Mouse (Mus musculus) bone marrow macrophage, adult 2 months (primary cell): ENCODE data around the gene Trim56. TPM values are rescaled to one million over a fixed set of nuclear protein-coding genes. Genes with fewer than 3 reads are reported as not detected.
"Not testable (repeated sequence)": the region's sequence is repeated elsewhere in the genome, so short reads cannot be mapped to it uniquely, and the experiment has no call there.

Experiments used
- H3K27ac ChIP-seq: 2 replicates; pipeline ENCODE4 v1.5.1; 2012; ENCODE audit warnings: low read depth, low read length; ENCODE audit not compliant: insufficient read depth
- H3K4me1 ChIP-seq: 2 replicates; pipeline ENCODE4 v1.6.1; 2012; ENCODE audit warnings: low read length; ENCODE audit not compliant: control insufficient read depth, insufficient read depth
- H3K4me3 ChIP-seq: 2 replicates; pipeline ENCODE4 v1.5.1; 2012; ENCODE audit warnings: mild to moderate bottlenecking, low read length, moderate library complexity; ENCODE audit not compliant: insufficient read depth
- CTCF ChIP-seq: IDR thresholded peaks from 2 replicates; pipeline ENCODE4 v1.5.1; 2012; ENCODE audit warnings: low read depth, mild to moderate bottlenecking, low read length, moderate library complexity
- POLR2A ChIP-seq: IDR thresholded peaks from 2 replicates; pipeline ENCODE4 v1.6.1; 2012; ENCODE audit warnings: mild to moderate bottlenecking, low read depth, low read length, borderline replicate concordance
- polyA plus RNA-seq: library from polyadenylated mRNA; stranded (reverse); fragments of >200 nt; gene quantifications from 2 replicates; pipeline ENCODE4 v1.2.4, GENCODE M21; 2012; ENCODE audit not compliant: missing spikeins, insufficient read depth, insufficient read length

The Trim56 gene
- polyA plus RNA-seq = 14.9 and 18.9 TPM in 2 replicates

DNA sequence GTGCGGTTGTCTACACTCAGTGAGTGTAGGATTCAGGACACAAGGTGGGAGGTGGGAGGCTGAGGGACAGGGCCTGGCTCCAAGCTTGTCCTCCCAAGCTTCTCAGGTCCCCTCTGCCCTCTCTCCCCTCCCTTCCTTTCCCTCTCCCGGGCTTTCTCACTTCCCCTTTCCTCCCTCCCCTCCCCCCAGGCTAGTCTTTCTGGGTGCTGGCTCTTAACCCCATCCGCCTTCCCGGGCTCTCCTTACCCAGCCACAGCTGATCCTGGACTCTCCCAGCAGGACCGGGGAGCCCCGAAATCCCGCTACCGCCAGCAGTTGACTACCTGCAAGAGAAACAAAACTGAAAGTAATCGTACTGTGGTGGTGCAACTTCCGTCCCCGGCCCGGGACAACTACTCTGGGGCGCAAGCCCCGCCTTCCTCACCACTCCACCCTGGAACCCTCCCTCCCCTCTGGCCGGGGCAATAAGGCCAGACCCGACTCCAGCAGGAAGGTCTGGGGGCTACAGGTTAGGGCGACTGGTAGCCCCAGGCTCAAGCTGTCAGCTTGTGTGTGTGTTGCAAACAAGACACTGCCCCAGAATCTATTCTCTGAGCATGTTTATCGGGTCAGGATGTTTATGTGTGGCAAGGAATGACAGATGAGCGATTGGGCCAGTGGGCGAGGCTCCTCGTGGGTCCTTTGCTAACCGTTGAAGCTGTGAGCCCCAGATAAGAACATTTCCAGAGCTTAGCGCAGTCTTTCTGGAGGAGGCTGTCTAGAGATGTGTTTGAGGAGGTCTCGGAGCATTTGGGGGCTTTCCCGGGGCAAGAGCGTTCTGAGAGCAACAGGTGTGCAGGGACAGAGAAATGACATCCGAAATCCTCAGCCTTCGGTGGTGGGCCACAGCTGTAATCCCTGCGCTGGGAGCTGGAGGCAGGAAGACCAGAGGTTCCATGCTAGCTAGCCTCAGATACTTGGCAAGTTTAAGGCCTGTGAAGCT lies at the start of gene Trim56:
Trim56 (minus strand) TSS at position 344 of the 982 bp plus-strand sequence.
- Histone ChIP-seq H3K4me1 (peaks cover 8% of the 10 kb centered on the region), H3K4me3 (peak within 1 kb of the TSS; percentile 67), H3K27ac (peak within 1 kb of the TSS; percentile 63)
- TF ChIP-seq CTCF (no peak), POLR2A (no peak)

DNA sequence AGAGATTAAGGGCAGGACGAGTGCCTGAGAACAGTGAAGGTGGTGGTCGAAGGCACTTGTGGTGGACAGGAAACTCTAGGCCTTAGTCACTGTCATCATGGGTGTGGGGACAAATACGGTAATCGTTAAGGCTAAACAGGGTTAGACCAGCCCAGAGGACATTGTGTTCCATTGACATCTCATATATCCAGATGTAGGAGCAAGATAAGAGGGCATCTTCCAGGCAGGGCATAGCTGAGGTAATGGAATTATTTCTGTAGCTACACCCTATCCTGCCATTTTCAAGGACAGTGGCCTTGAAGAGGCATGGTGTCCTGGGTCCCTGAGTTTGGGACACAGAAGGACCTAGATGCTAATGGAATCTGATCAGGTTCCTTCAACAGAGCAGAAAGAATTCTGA lies 45.8 kb upstream of the Trim56 start:
- no peak overlapping the region for H3K27ac ChIP-seq
- no peak for TF ChIP-seq CTCF
- no peak for TF ChIP-seq POLR2A
- no peak overlapping the region for H3K4me3 ChIP-seq
- H3K4me1 ChIP-seq = no peaks in the 10 kb centered on the region

DNA sequence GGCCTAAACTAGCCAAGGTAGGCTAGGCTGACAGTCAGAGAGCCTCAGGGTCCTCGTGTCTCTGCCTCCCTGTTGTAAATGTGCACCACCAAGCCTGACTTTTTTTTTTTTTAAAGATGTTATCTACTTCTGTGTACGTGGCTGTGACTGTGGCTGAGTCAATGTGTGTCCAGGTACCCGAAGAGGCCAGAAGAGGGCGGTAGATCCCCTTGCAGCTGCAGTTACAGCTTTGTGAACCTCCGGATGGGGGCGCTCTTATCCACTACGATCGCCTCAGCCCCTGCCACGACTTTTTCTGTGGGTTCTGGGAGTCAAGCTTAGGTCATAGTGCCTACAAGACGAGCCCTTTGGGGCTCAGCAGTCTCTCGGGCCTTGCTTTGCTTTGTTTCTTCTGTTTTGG lies 43.5 kb upstream of the Trim56 start:
- Histone ChIP-seq H3K4me3 (no peak overlapping the region), H3K4me1 (no peaks in the 10 kb centered on the region), H3K27ac (no peak overlapping the region)
- TF ChIP-seq CTCF = peak; percentile 97
- no peak for TF ChIP-seq POLR2A

DNA sequence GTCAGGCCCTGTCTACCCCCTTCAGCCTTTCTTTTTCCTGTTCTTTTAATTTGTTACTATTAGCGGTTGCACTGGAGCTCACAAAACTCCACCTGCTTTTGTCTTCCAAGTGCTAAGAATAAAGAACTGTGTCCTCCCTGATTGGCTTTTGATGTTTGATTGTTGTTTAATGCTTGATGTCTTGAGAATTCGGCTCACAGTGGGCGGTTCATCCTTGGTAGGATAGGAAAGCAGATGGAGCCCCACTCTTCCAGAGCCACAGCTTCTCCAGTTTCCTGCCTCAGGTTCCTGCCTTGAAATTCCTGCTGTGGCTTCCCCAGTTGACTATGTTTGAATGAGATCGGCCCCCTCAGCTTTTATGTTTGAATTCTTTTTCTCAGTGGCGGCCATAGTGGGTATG lies 37.3 kb upstream of the Trim56 start:
- no peaks in the 10 kb centered on the region for H3K4me1 ChIP-seq
- H3K27ac ChIP-seq = no peak overlapping the region
- TF ChIP-seq CTCF (no peak), POLR2A (no peak)
- no peak overlapping the region for H3K4me3 ChIP-seq

DNA sequence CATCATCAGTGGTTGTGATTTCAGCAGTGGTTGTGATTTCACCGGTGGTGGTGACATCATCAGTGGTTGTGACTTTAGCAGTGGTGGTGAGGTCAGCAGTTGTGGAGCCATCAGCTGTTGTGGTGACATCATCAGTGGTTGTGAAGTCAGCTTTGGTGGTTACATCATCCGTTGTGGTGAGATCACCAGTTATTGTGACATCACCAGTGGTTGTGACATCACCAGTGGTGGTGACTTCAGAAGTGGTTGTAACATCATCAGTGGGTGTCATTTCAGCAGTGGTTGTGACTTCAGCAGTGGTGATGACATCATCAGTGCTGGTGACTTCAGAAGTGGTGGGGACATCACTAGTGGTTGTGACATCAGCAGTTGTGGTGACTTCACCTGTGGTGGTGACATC lies 36.6 kb upstream of the Trim56 start:
- H3K4me3 ChIP-seq = no peak overlapping the region
- TF ChIP-seq CTCF = no peak
- TF ChIP-seq POLR2A = no peak
- H3K27ac ChIP-seq = no peak overlapping the region
- H3K4me1 ChIP-seq = no peaks in the 10 kb centered on the region

DNA sequence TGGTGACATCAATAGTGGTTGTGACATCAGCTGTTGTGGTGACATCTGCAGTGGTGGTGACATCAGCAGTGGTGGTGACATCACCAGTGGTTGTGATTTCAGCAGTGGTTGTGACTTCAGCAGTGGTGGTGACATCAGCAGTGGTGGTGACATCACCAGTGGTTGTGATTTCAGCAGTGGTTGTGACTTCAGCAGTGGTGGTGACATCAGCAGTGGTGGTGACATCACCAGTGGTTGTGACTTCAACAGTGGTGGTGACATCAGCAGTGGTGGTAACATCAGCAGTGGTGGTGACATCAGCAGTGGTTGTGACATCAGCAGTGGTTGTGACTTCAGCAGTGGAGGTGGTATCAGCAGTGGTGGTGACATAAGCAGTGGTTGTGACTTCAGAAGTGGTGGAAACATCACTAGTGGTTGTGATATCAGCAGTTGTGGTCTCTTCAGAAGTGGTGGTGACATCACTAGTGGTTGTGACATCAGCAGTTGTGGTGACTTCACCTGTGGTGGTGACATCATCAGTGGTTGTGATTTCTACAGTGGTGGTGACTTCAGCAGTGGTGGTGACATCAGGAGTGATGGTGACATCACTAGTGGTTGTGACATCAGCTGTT lies 33.4 kb upstream of the Trim56 start, which contains the start of gene Muc3:
Muc3 (minus strand) TSS at position 51 of the 611 bp plus-strand sequence.
- not testable (repeated sequence) for H3K27ac ChIP-seq, H3K4me3 ChIP-seq, H3K4me1 ChIP-seq

DNA sequence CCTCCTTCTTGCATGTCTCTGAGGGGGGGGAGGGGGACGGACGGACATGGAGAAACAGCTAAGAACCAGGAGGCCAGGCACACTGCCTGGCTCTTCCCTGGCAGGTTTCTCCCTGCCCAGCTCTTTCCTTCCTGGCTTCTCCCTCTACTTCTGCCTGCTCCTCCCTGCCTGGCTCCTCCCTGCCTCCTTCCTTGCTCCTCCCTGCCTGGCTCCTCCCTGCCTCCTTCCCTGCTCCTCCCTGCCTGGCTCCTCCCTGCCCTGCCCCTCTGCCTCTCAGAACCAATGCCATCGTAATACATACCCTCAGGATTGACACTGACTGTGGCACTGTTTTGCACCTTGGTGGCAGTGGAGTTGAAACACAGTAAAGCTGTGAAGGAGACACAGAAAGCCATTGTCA lies 24.8 kb upstream of the Trim56 start:
- H3K27ac ChIP-seq = no peak overlapping the region
- H3K4me1 ChIP-seq = no peaks in the 10 kb centered on the region
- TF ChIP-seq CTCF (no peak), POLR2A (no peak)
- no peak overlapping the region for H3K4me3 ChIP-seq

DNA sequence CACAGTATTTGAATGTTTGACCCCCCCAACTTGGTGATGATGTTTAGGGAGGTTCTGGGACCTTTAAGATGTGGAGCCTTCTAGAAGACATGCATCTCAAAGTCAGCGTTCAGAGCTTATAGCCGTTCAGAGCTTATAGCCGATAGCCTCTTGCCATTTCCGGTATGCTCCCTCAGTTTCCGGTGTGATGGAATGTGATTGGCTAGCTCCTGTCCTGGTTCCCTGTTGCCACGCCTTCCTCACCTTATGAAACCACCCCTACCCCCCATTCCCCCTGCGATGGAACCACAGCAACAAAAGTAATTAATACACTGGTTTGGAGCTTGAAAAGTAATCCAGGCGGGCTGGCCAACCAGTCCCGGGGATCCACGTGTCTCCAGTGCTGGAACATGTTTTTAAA lies 23.0 kb upstream of the Trim56 start:
- Histone ChIP-seq H3K27ac (no peak overlapping the region), H3K4me3 (no peak overlapping the region), H3K4me1 (no peaks in the 10 kb centered on the region)
- TF ChIP-seq POLR2A (no peak), CTCF (no peak)

DNA sequence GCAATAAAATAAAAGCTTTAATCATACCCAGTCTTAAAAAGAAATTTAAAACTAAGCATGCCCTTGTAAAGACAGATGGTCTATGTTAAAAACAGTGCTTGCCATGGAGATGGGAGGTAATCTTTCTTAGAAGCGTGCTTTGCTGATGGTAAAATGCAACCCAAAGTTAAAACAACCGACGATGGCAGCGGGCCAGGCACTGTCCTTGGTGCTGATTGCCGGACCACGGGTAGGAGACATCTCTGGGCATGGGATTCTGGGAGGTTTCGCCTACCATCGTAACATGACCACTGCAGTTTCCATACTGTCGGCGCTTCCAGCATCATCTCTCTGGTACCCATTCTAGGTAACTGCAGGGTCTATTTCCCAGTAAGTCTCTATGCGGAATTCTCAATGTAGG lies 18.9 kb upstream of the Trim56 start:
- Histone ChIP-seq H3K27ac (no peak overlapping the region), H3K4me1 (no peaks in the 10 kb centered on the region), H3K4me3 (no peak overlapping the region)
- TF ChIP-seq POLR2A = no peak
- no peak for TF ChIP-seq CTCF

DNA sequence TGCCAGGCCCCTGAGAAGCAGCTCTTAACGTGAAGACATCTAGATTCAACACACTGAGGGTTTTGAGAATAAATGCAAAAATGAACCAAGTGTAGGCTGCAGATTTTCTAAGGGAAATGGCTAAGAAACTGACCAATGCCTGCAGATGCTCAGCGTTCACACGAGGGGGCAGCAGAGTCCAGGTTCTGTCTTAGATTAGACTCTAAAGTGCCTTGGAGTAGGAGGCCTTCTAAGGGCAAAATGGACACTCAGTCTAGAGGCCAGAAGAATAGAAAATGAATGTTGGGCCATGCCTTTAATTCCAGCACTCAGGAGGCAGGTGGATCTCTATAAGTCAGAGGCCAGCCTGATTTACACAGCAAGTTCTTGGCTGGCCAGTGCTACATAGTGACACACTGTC lies 15.5 kb upstream of the Trim56 start:
- H3K4me3 ChIP-seq = no peak overlapping the region
- no peak overlapping the region for H3K27ac ChIP-seq
- no peak for TF ChIP-seq POLR2A
- peak; percentile 79 for TF ChIP-seq CTCF
- H3K4me1 ChIP-seq = no peaks in the 10 kb centered on the region

DNA sequence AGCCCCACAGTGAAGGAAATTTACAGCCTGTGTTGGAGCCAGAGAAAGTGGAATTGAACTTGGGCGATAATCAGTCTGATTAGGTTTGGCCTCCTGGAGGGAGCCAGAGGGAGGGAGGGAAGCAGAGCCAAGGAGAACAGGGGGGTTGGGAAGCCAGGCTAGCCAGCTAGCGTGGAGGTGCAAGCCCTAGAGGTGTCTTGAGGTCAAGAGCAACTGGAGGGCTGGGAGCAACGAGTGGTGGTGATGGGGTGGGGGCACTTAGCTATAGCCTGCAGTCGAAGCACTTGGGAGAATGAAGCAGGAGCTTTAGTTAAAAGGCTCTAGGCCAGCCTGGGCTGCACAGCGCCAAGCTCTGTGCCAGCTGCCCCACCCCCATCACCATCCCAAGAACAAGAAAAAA lies 13.3 kb upstream of the Trim56 start:
- H3K4me1 ChIP-seq = no peaks in the 10 kb centered on the region
- no peak overlapping the region for H3K4me3 ChIP-seq
- TF ChIP-seq POLR2A (no peak), CTCF (no peak)
- H3K27ac ChIP-seq = no peak overlapping the region
